Mouse (Mus musculus) gastrocnemius, adult 2 months (tissue): ENCODE data around the gene Sh3bgrl3. TPM values are rescaled to one million over a fixed set of nuclear protein-coding genes. Genes with fewer than 3 reads are reported as not detected.
"Not testable (repeated sequence)": the region's sequence is repeated elsewhere in the genome, so short reads cannot be mapped to it uniquely, and the experiment has no call there.

ENCODE experiments used
- DNase-seq: peaks from one replicate; pipeline ENCODE4 v3.0.0; 2022
- H3K27ac ChIP-seq: fragments of 200-600 bp; 2 replicates; pipeline ENCODE4 v1.8.1; 2022; ENCODE audit warnings: mild to moderate bottlenecking
- H3K4me3 ChIP-seq: fragments of 200-600 bp; 2 replicates; pipeline ENCODE4 v1.8.1; 2022; ENCODE audit warnings: mild to moderate bottlenecking, moderate library complexity
- CTCF ChIP-seq: fragments of 200-600 bp; IDR thresholded peaks from 2 replicates; pipeline ENCODE4 v1.8.1; 2022; ENCODE audit warnings: antibody characterized with exemption, mild to moderate bottlenecking, moderate library complexity
- intact Hi-C: fragments of 180-260 bp; cut with DNase I; formaldehyde crosslinking; loops from one replicate; pipeline ENCODE4 v1.15.1; 2025
- long read RNA-seq, 2 experiments: library from polyadenylated mRNA; stranded (forward); transcript quantifications; one replicate each; pipeline ENCODE4 v2.0.0; 2021
- total RNA-seq, 2 experiments: library from RNA; stranded (reverse); gene quantifications; 2 replicates each; pipeline ENCODE4 v1.2.3; 2021

Gene Sh3bgrl3
- total RNA-seq = 10 to 100 TPM; 12.2 to 27.1 TPM
- long read RNA-seq, experiment 1, transcript Sh3bgrl3-201 (3 exons, 743 nt) = major isoform, 14 of 17 reads
- long read RNA-seq, experiment 1, partial matches to known transcripts = 2 of 17 reads
- long read RNA-seq, experiment 1, other reads (novel, unspliced or antisense) = 1 of 17 reads
- long read RNA-seq, experiment 2, transcript Sh3bgrl3-201 (3 exons, 743 nt) = major isoform, 6 of 11 reads
- long read RNA-seq, experiment 2, partial matches to known transcripts = 5 of 11 reads
- long read RNA-seq, experiment 2, other reads (novel, unspliced or antisense) = 0 of 11 reads

- TF ChIP-seq CTCF = no peak
- intact Hi-C loops = no loop called here
- Histone ChIP-seq H3K4me3 (peak within 1 kb of the TSS; percentile 89), H3K27ac (peak within 1 kb of the TSS; percentile 90)
- peak; percentile 91 for DNase-seq
Observed at GRCm38 (mm10) chr4:134128221-134128982, at the start of gene Sh3bgrl3. Sh3bgrl3 (minus strand) TSS chr4:134128789.

DNA sequence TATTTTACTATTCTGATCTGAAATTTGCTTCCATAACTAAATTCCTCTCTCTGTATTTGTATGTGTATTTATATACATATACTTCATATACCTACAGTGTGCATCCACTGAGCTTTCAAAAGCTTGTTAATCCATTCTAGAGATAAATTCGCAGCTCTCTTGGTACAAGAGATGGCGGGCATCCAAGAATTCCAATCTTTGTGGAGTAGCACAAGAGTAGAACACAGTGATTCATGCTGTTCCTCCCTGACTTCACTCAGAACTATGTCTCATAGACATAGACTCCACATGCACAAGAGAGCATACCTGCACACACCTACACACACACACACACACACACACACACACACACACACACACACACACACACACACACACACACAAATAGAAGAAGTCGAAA, 43.8 kb upstream of the Sh3bgrl3 start:
- no peak for TF ChIP-seq CTCF
- H3K27ac ChIP-seq = no peak overlapping the region
- no peak for DNase-seq
- H3K4me3 ChIP-seq = no peak overlapping the region
- intact Hi-C loops = no loop called here

GRCm38 (mm10) chr4:134166906-134167305, 38.3 kb upstream of the Sh3bgrl3 start:
- Histone ChIP-seq H3K27ac (no peak overlapping the region), H3K4me3 (no peak overlapping the region)
- no peak for DNase-seq
- TF ChIP-seq CTCF = peak; percentile 26; the same call in 1 of the 2 replicates
- intact Hi-C loops = no loop called here

GRCm38 (mm10) chr4:134165548-134166465, 37.2 kb upstream of the Sh3bgrl3 start:
- no peak overlapping the region for H3K4me3 ChIP-seq
- intact Hi-C loops = no loop called here
- TF ChIP-seq CTCF = no peak
- no peak for DNase-seq
- H3K27ac ChIP-seq = peak overlapping the region; percentile 82

GRCm38 (mm10) chr4:134165024-134165423, 36.4 kb upstream of the Sh3bgrl3 start:
- intact Hi-C loops = no loop called here
- Histone ChIP-seq H3K27ac (peak overlapping the region; percentile 82), H3K4me3 (no peak overlapping the region)
- DNase-seq = no peak
- TF ChIP-seq CTCF = no peak

DNA sequence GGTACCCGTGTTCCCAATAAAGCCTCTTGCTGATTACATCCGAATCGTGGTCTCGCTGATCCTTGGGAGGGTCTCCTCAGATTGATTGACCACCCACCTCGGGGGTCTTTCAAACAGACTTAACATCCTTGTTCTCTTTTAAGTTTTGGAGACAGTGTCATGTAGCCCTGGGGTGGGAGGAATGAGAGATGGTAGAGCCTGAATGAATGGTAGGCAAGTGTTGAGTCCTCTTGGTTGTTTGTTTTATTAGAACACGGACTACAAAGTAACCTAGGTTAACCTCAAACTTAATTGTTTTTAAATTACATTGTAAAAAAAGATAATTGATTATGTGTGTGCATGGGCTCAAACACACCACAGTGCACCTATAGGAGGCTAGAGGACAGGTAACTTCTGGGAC, 36.0 kb upstream of the Sh3bgrl3 start:
- no peak for TF ChIP-seq CTCF
- Histone ChIP-seq H3K4me3 (no peak overlapping the region), H3K27ac (peak overlapping the region; percentile 82)
- intact Hi-C loops = no loop called here
- DNase-seq = no peak

GRCm38 (mm10) chr4:134160071-134160470, 31.5 kb upstream of the Sh3bgrl3 start:
- peak overlapping the region; percentile 83 for H3K27ac ChIP-seq
- intact Hi-C loops = not testable (repeated sequence)
- peak; percentile 64 for DNase-seq
- peak overlapping the region; percentile 69 for H3K4me3 ChIP-seq

DNA sequence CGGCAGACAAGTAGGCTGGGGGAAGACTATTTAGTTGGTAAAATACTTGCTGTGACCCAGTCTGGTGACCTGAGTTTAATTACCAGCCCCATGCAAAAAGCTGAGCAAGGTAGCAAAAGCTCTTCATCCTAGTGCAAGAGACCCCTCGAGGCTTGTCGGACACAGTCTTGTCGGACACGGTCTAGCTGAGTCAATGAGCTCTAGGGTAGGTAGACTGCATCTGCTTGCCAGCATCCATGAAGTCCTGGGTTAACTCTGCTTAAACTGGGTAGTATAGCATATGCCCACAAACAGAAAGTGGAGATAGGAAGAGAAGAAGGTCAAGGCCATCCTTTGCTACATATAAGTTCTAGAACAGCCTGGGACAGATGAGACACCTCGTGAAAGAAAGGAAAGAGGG, 30.2 kb upstream of the Sh3bgrl3 start:
- no peak for DNase-seq
- intact Hi-C loops = no loop called here
- H3K4me3 ChIP-seq = peak overlapping the region; percentile 50
- peak overlapping the region; percentile 92 for H3K27ac ChIP-seq
- TF ChIP-seq CTCF = no peak

DNA sequence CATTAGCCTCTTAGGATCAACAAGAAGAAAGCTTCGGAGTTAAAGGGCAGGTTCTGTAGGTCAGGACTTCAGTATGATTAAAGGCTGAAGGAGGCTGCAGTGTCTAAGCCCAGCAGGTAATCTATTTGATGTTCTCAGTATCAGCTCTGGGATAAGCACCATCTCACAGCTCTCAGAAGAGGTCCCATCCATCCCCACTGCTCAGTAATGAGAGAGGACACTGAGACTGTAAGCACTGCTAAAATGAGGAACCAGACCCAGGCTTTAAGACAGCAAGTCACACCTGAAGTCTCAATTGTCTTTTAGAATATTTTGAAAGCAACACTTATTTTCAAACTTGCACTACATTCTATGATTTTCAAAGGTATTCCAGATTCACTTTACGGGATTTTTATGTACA, 29.0 kb upstream of the Sh3bgrl3 start:
- no peak for DNase-seq
- Histone ChIP-seq H3K4me3 (no peak overlapping the region; the same call in 1 of the 2 replicates), H3K27ac (peak overlapping the region; percentile 92)
- intact Hi-C loops = no loop called here
- no peak for TF ChIP-seq CTCF

GRCm38 (mm10) chr4:134156744-134157143, 28.2 kb upstream of the Sh3bgrl3 start:
- TF ChIP-seq CTCF = no peak
- intact Hi-C loops = no loop called here

GRCm38 (mm10) chr4:134155961-134156465, 27.4 kb upstream of the Sh3bgrl3 start:
- no peak for TF ChIP-seq CTCF
- H3K4me3 ChIP-seq = peak overlapping the region; percentile 70
- peak overlapping the region; percentile 92 for H3K27ac ChIP-seq
- peak; percentile 75 for DNase-seq
- intact Hi-C loops = no loop called here

More at GRCm38 (mm10) chr4:134156744-134157143, 28.2 kb upstream of the Sh3bgrl3 start:
- Histone ChIP-seq H3K4me3 (peak overlapping the region; percentile 70), H3K27ac (peak overlapping the region; percentile 92)
- DNase-seq = peak; percentile 86

- no peak for TF ChIP-seq CTCF
- H3K4me3 ChIP-seq = peak overlapping the region; percentile 70
- H3K27ac ChIP-seq = peak overlapping the region; percentile 92
- peak; percentile 36 for DNase-seq
- intact Hi-C loops = no loop called here
Observed at GRCm38 (mm10) chr4:134155531-134155930, 26.9 kb upstream of the Sh3bgrl3 start.
